Mouse (Mus musculus): ENCODE measurements around the gene Gm28230. TPM values are rescaled to one million over a fixed set of nuclear protein-coding genes. Genes with fewer than 3 reads are reported as not detected.

Gm28230 gene
- polyA plus RNA-seq, 1 experiment from 2014 or later = 0.40 TPM

GRCm38 (mm10) chr2:74731799-74732512 lies 5.4 kb downstream of the Gm28230 start:
- H3K4me1 ChIP-seq = peaks cover 27% of the 10 kb centered on the region
- H3K9me3 ChIP-seq (replicated peaks) = no peaks in the 10 kb centered on the region
- H3K4me3 ChIP-seq (replicated peaks) = no peak overlapping the region
- no peak overlapping the region for H3K4me2 ChIP-seq (replicated peaks)
- no peaks in the 10 kb centered on the region for H3K36me3 ChIP-seq
- no peak for ATAC-seq (ENCODE audit: insufficient number of reproducible peaks, low FRiP score, low TSS enrichment, low read depth)
- no peak overlapping the region for H3K27ac ChIP-seq (replicated peaks)
- H3K9ac ChIP-seq = no peak overlapping the region
- 5% methylated on average over 9 of the region's 9 CpGs for WGBS
- peaks cover 93% of the 10 kb centered on the region for H3K27me3 ChIP-seq

DNA sequence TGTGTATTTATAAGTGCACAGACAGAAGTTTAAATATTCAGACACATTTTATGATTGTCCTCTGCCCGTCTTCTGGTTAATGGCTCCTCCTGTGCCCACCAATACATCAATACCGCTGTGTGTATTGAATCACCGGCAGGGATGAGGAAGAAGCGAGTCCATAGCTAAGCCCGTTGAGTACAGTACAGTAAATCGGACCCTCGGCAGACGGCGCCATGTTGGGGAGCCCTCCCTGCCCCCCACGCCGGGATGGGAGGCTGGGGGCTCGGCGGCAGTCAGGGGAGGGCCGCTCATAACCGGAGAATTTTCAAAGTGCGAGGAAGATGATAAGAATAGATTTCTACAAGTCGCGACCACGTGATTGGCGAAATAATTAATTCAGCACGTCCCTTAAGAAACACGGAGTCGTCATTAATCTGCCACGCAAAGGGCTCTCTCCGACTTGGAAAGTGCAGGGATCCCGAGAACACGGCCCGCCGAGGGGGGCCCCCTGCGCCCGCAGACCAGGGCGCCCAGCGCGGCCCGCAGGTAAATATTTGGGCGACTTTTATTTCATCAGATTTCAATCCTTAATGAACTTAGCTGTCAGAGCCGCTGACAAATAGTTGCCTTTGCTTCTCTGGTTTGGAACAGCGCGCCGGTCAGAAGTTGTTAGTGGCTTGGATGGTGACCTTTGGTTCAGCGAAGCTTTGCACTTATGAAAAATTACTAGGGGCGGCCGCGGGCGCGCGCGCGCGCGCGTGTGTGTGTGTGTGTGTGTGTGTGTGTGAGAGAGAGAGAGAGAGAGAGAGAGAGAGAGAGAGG lies 6.2 kb downstream of the Gm28230 start:
- Histone ChIP-seq H3K4me2 (replicated peaks) (peak overlapping the region; percentile 32), H3K4me1 (peaks cover 23% of the 10 kb centered on the region), H3K27ac (replicated peaks) (no peak overlapping the region), H3K36me3 (no peaks in the 10 kb centered on the region), H3K9me3 (replicated peaks) (no peaks in the 10 kb centered on the region), H3K27me3 (peaks cover 93% of the 10 kb centered on the region), H3K4me3 (replicated peaks) (peak overlapping the region; percentile 22), H3K9ac (no peak overlapping the region)
- WGBS = under 1% methylated on average over 52 of the region's 52 CpGs
- ATAC-seq (ENCODE audit: insufficient number of reproducible peaks, low FRiP score, low TSS enrichment, low read depth) = no peak

GRCm38 (mm10) chr2:74733317-74733661 lies 6.8 kb downstream of the Gm28230 start:
- 2% methylated on average over 16 of the region's 16 CpGs for whole genome bisulfite sequencing
- no peaks in the 10 kb centered on the region for H3K9me3 ChIP-seq (replicated peaks)
- no peak for ATAC-seq (ENCODE audit: insufficient number of reproducible peaks, low FRiP score, low TSS enrichment, low read depth)
- H3K4me1 ChIP-seq = peaks cover 25% of the 10 kb centered on the region
- H3K27me3 ChIP-seq = peaks cover 93% of the 10 kb centered on the region
- no peak overlapping the region for H3K9ac ChIP-seq
- H3K4me3 ChIP-seq (replicated peaks) = 0 out of 2 replicates have a peak overlapping the region, but pooled peaks have one; percentile 22
- no peak overlapping the region for H3K27ac ChIP-seq (replicated peaks)
- H3K4me2 ChIP-seq (replicated peaks) = no peak overlapping the region
- H3K36me3 ChIP-seq = no peaks in the 10 kb centered on the region

DNA sequence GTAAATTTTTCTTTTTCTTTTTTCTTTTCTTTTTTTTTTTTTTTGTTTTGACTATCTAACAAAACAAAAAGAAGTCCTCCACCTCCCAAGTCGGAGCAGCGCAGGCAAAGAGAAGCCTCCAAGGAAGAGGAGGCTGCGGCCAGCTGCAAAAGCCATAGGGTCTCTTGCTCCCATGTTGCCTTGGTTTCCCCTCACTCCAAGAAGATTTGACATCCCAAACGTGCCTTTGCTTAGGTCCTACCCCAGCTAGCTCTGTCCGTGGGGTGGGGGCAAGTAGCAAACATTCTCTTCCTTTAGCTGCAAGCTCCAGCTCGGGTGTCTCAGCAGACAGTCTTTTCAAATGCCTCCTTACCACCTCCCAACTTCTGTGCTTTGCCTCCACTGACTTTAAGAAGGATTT lies 7.2 kb downstream of the Gm28230 start:
- H3K36me3 ChIP-seq = no peaks in the 10 kb centered on the region
- no peak overlapping the region for H3K4me3 ChIP-seq (replicated peaks)
- no peak overlapping the region for H3K27ac ChIP-seq (replicated peaks)
- peaks cover 25% of the 10 kb centered on the region for H3K4me1 ChIP-seq
- H3K27me3 ChIP-seq = peaks cover 93% of the 10 kb centered on the region
- no peak overlapping the region for H3K4me2 ChIP-seq (replicated peaks)
- no peaks in the 10 kb centered on the region for H3K9me3 ChIP-seq (replicated peaks)
- WGBS = 10% methylated on average over 6 of the region's 6 CpGs
- ATAC-seq (ENCODE audit: insufficient number of reproducible peaks, low FRiP score, low TSS enrichment, low read depth) = no peak
- no peak overlapping the region for H3K9ac ChIP-seq

- Histone ChIP-seq H3K4me1 (peaks cover 25% of the 10 kb centered on the region), H3K27ac (replicated peaks) (no peak overlapping the region), H3K27me3 (peaks cover 94% of the 10 kb centered on the region), H3K36me3 (no peaks in the 10 kb centered on the region), H3K4me2 (replicated peaks) (no peak overlapping the region), H3K9me3 (replicated peaks) (no peaks in the 10 kb centered on the region), H3K4me3 (replicated peaks) (no peak overlapping the region), H3K9ac (no peak overlapping the region)
- no peak for ATAC-seq (ENCODE audit: insufficient number of reproducible peaks, low FRiP score, low TSS enrichment, low read depth)
- 3% methylated on average over 13 of the region's 13 CpGs for WGBS
These were observed 7.9 kb downstream of the Gm28230 start for GRCm38 (mm10) chr2:74734451-74734850.

- H3K9me3 ChIP-seq (replicated peaks) = no peaks in the 10 kb centered on the region
- peaks cover 96% of the 10 kb centered on the region for H3K27me3 ChIP-seq
- H3K36me3 ChIP-seq = no peaks in the 10 kb centered on the region
- H3K4me2 ChIP-seq (replicated peaks) = peak overlapping the region; percentile 39; the same call in 1 of the 2 replicates
- no peak overlapping the region for H3K9ac ChIP-seq
- no peak overlapping the region for H3K27ac ChIP-seq (replicated peaks)
- 10% methylated on average over 27 of the region's 27 CpGs for WGBS
- H3K4me3 ChIP-seq (replicated peaks) = no peak overlapping the region
- peaks cover 27% of the 10 kb centered on the region for H3K4me1 ChIP-seq
- ATAC-seq (ENCODE audit: insufficient number of reproducible peaks, low FRiP score, low TSS enrichment, low read depth) = no peak
These were observed 8.7 kb downstream of the Gm28230 start for GRCm38 (mm10) chr2:74734996-74735811.

DNA sequence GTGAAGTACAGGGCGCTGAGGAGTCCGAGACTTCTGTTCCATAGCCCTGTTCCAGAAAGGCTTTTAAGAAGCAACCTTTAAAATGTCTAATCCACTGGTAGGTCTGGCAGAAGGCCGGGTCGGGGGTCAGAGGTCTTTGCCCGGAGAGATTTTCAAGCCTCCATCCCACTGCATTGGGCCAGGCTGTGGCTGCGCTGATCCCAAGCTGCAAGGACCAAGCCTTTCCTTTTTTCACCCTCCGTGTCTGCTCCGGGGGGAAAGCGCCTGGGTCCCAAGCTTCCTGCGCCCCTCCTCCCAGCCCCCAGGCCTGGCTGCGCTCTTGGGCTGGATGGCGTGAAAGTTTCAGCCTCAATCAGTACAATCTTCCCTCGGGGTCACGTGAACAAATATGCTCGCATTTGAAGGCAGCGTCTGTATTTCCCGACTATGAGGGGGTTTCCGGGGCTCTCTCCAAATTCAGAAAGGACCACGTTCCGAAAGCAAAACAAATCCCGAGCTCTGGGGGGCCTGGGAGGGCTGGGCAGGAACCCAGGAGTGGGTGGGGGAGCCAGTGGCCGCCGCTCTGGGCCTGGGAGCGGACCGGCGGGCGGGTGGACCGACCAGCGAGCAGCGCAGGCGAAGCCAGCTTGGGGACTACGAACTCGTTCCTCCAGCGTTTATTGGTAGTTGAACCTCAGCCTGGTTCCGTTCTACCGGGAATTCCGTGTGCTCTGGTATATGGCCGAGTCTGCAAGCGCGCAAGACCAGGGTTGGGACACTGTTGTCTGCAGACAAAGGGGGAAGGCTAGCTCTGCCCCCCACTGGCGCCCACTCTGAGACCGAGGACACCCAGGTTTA lies 9.5 kb downstream of the Gm28230 start:
- Histone ChIP-seq H3K36me3 (no peaks in the 10 kb centered on the region), H3K9ac (no peak overlapping the region), H3K4me3 (replicated peaks) (peak overlapping the region; percentile 24), H3K4me2 (replicated peaks) (peak overlapping the region; percentile 39), H3K9me3 (replicated peaks) (no peaks in the 10 kb centered on the region), H3K4me1 (peaks cover 31% of the 10 kb centered on the region), H3K27ac (replicated peaks) (no peak overlapping the region), H3K27me3 (peaks cover 95% of the 10 kb centered on the region)
- ATAC-seq (ENCODE audit: insufficient number of reproducible peaks, low FRiP score, low TSS enrichment, low read depth) = 0 out of 2 replicates have a peak, but pooled peaks have one; percentile 21
- 1% methylated on average over 42 of the region's 42 CpGs for WGBS

DNA sequence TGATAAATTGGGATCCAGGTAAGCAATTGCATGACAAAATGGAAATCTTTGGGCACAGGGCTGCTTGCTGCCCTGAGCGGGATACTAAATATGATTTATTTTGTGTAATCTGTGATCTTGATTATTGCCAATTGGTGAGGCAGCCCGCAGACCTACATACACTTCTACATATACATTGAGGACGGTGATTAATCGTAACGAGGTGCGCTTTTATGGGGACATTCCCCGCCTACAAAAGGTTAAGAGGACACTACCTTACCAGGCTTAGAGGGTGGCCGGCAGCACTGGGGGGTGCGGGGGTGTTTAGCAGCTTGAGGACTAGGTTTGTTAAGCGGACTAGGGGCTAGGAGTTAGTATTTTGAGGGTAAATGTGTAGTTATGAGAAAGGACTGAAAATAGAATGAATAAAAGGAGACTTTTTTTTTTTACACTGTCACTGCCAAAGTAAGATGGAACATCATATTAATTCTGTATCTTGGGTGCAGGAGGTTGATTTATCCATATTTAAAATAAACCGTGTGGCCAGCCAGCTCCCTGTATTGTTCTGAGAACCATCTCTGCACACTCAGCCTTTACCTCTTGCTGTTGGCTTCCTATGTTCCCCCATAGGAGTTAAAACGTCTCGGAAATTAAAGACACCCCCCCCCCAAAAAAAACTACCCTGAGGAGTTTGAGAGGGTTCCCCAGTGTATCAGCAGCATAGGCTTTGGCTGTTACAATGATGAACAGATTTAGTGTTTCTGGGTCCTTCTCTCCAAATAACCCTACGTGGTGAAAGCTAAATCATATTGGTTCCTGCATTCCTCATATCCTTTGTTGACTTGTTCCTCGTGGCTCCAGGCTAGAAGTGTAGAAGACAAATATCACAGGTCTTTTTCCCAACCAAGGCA lies 10.4 kb downstream of the Gm28230 start:
- Histone ChIP-seq H3K27me3 (peaks cover 96% of the 10 kb centered on the region), H3K4me3 (replicated peaks) (peak overlapping the region; percentile 24; the same call in 1 of the 2 replicates), H3K36me3 (no peaks in the 10 kb centered on the region), H3K27ac (replicated peaks) (no peak overlapping the region), H3K4me1 (peaks cover 31% of the 10 kb centered on the region), H3K4me2 (replicated peaks) (no peak overlapping the region), H3K9me3 (replicated peaks) (no peaks in the 10 kb centered on the region), H3K9ac (no peak overlapping the region)
- WGBS = 4% methylated on average over 15 of the region's 15 CpGs
- ATAC-seq (ENCODE audit: insufficient number of reproducible peaks, low FRiP score, low TSS enrichment, low read depth) = no peak

- no peak overlapping the region for H3K4me2 ChIP-seq (replicated peaks)
- no peak overlapping the region for H3K4me3 ChIP-seq (replicated peaks)
- no peak overlapping the region for H3K9ac ChIP-seq
- WGBS = 7% methylated on average over 7 of the region's 7 CpGs
- peaks cover 29% of the 10 kb centered on the region for H3K4me1 ChIP-seq
- no peak for ATAC-seq (ENCODE audit: insufficient number of reproducible peaks, low FRiP score, low TSS enrichment, low read depth)
- H3K27ac ChIP-seq (replicated peaks) = no peak overlapping the region
- H3K36me3 ChIP-seq = no peaks in the 10 kb centered on the region
- peaks cover 96% of the 10 kb centered on the region for H3K27me3 ChIP-seq
- no peaks in the 10 kb centered on the region for H3K9me3 ChIP-seq (replicated peaks)
These were observed 11.1 kb downstream of the Gm28230 start for GRCm38 (mm10) chr2:74737578-74738070.

Data from embryonic facial prominence, embryonic 15.5 days (tissue).